10 mouse cellular contexts compared by ENCODE assay signal in the genomic region with DNA sequence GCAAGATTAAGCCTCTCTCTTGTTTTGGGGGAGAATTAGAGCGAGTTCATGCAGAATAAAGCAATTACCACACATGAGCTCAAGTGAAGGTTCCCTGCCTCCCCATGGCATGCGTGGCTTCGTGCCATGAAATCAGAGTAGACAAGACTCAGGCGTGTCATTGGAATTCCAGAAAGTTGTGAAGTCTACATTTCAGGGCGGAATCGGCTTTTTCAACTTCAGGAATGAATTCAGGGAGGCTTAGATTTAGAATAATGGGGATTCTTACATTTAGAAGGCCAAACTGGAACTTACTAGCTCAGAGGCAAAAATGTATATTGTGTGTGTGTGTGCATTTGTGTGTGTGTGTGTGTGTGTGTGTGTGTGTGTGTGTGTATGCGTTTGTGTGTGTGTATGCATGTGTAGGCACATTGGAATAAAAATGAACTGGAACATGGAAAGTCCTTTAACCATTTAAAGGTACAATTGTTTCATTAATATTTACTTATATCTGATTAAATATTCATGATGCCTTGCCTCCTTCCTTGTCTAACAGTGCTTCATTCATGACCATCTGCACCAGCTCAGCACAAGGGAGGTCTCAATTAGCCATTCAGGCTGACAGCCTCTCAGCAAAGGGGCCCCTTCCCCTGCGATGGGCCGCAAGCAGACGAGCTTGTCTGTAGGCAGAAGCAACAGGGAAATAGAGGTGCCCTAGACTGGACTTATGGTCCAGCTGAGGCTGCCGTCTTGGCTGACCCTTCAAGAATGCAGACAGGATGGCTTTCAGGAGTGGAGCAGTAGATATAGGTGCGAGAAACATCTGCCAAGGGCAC. TPM values are rescaled to one million over a fixed set of nuclear protein-coding genes. Genes with fewer than 3 reads are reported as not detected.
DNase-seq lines count a peak whose midpoint lies in the region; ATAC-seq lines count a peak whose summit lies in the region.
"Had no signal": no experiment of that assay in that cellular context is flagged by ENCODE, and none has a peak within 500 bp of the region (broad histone marks: within the 10 kb centered on the region; RNA-seq: fewer than 3 reads in every experiment).

No protein-coding gene starts in this region.

- H3K36me3 ChIP-seq in heart, embryonic 11.5 days (ENCODE audit: control insufficient read depth, insufficient read depth, low read length) = no peaks in the 10 kb centered on the region
- H3K36me3 ChIP-seq in forebrain, embryonic 10.5 days (replicated peaks) = no peaks in the 10 kb centered on the region
- no peaks in the 10 kb centered on the region for H3K36me3 ChIP-seq in midbrain, embryonic 10.5 days
- H3K36me3 ChIP-seq in liver, embryonic 11.5 days (ENCODE audit: control insufficient read depth, insufficient read depth, low read length) = no peaks in the 10 kb centered on the region

- no peak overlapping the region for H3K4me3 ChIP-seq in heart, embryonic 11.5 days (ENCODE audit: low read depth, low read length)
- no peak overlapping the region for H3K4me3 ChIP-seq in forebrain, embryonic 10.5 days
- H3K4me3 ChIP-seq in midbrain, embryonic 10.5 days = peak overlapping the region; percentile 29; the same call in 1 of the 2 replicates
- H3K4me3 ChIP-seq in liver, embryonic 11.5 days (ENCODE audit: low read depth, low read length) = no peak overlapping the region
- H3K4me3 ChIP-seq: heart, adult 2 months had no signal

- no peak overlapping the region for H3K4me2 ChIP-seq in heart, embryonic 11.5 days
- H3K4me2 ChIP-seq in liver, embryonic 11.5 days = no peak overlapping the region

- H3K27ac ChIP-seq in heart, embryonic 11.5 days (ENCODE audit: low read depth, low read length) = no peak overlapping the region
- peak overlapping the region; percentile 81 for H3K27ac ChIP-seq in forebrain, embryonic 10.5 days
- H3K27ac ChIP-seq in midbrain, embryonic 10.5 days (replicated peaks) = peak overlapping the region; percentile 82
- H3K27ac ChIP-seq in liver, embryonic 11.5 days (ENCODE audit: low read depth, low read length) = no peak overlapping the region
- H3K27ac ChIP-seq: heart, adult 2 months had no signal

- H3K4me1 ChIP-seq in heart, embryonic 11.5 days (ENCODE audit: control insufficient read depth, insufficient read depth, low read length) = peaks cover 16% of the 10 kb centered on the region
- H3K4me1 ChIP-seq in forebrain, embryonic 10.5 days = peaks cover 43% of the 10 kb centered on the region
- peaks cover 46% of the 10 kb centered on the region for H3K4me1 ChIP-seq in midbrain, embryonic 10.5 days
- H3K4me1 ChIP-seq in liver, embryonic 11.5 days (replicated peaks; ENCODE audit: control insufficient read depth, insufficient read depth, low read length) = no peaks in the 10 kb centered on the region

- ATAC-seq in heart, embryonic 11.5 days (replicated peaks; ENCODE audit: insufficient number of reproducible peaks, low FRiP score, low TSS enrichment) = no peak
- ATAC-seq in liver, embryonic 11.5 days (replicated peaks; ENCODE audit: low FRiP score) = no peak

- 58% methylated on average over 12 of the region's 12 CpGs for WGBS in heart, embryonic 11.5 days (ENCODE audit: insufficient replicate concordance)
- WGBS in forebrain, embryonic 10.5 days = 62% methylated on average over 12 of the region's 12 CpGs
- WGBS in midbrain, embryonic 10.5 days = 56% methylated on average over 12 of the region's 12 CpGs
- WGBS in liver, embryonic 11.5 days = 76% methylated on average over 12 of the region's 12 CpGs

- no peaks in the 10 kb centered on the region for H3K9me3 ChIP-seq in heart, embryonic 11.5 days (replicated peaks; ENCODE audit: control insufficient read depth, low read length)
- H3K9me3 ChIP-seq in forebrain, embryonic 10.5 days = no peaks in the 10 kb centered on the region
- H3K9me3 ChIP-seq in midbrain, embryonic 10.5 days (replicated peaks) = no peaks in the 10 kb centered on the region
- no peaks in the 10 kb centered on the region for H3K9me3 ChIP-seq in liver, embryonic 11.5 days (ENCODE audit: control insufficient read depth, low read length)

- H3K9ac ChIP-seq in heart, embryonic 11.5 days (ENCODE audit: low read depth, low read length) = no peak overlapping the region
- H3K9ac ChIP-seq in liver, embryonic 11.5 days (ENCODE audit: low read depth, low read length) = no peak overlapping the region

- DNase-seq in heart, adult 11 months = peak; percentile 76
- DNase-seq in Muller cell, postnatal 12 days (ENCODE audit: inconsistent ontology term) = peak; percentile 90
- DNase-seq in forebrain, embryonic 10.5 days (ENCODE audit: extremely low spot score, low spot score) = peak; percentile 29
- peak; percentile 69 for DNase-seq in midbrain, embryonic 10.5 days (ENCODE audit: low spot score)
- DNase-seq in layer of hippocampus, postnatal 36 days = no peak
- DNase-seq in liver, embryonic 11.5 days (ENCODE audit: low spot score) = no peak
- DNase-seq in right cerebral cortex, adult 18-20 months = no peak

- no peaks in the 10 kb centered on the region for H3K27me3 ChIP-seq in heart, embryonic 11.5 days (ENCODE audit: control insufficient read depth, insufficient read depth, low read length)
- H3K27me3 ChIP-seq in forebrain, embryonic 10.5 days (ENCODE audit: poor library complexity, severe bottlenecking) = no peaks in the 10 kb centered on the region
- H3K27me3 ChIP-seq in midbrain, embryonic 10.5 days (ENCODE audit: low read depth, poor library complexity, severe bottlenecking) = no peaks in the 10 kb centered on the region
- no peaks in the 10 kb centered on the region for H3K27me3 ChIP-seq in liver, embryonic 11.5 days (replicated peaks; ENCODE audit: control insufficient read depth, insufficient read depth, low read length)
- H3K27me3 ChIP-seq: CH12.LX had no signal

RNA-seq across cellular contexts. Expression of gene Pbx1, which starts 41.4 kb away (rescaled TPM):
- polyA plus RNA-seq in heart, embryonic 11.5 days (2014; fragmentation: Nextera tagmentation; extraction: Ambion mirVana) = 25.0 and 33.5 TPM in 2 replicates
- 38.2 and 38.8 TPM in 2 replicates for polyA plus RNA-seq in forebrain, embryonic 10.5 days (2016; fragmentation: Nextera tagmentation; extraction: Ambion mirVana)
- 34.9 and 42.3 TPM in 2 replicates for polyA plus RNA-seq in midbrain, embryonic 10.5 days (2016; fragmentation: Nextera tagmentation; extraction: Ambion mirVana)
- total RNA-seq in layer of hippocampus, postnatal 36 days (2021) = 100 to 1,000 TPM; 117 to 118 TPM
- 14.6 and 17.0 TPM in 2 replicates for polyA plus RNA-seq in liver, embryonic 11.5 days (2014; fragmentation: Nextera tagmentation; extraction: Ambion mirVana)
- total RNA-seq: CH12.LX had no signal

Comparison
In these comparisons a context has a peak if more than half of its experiments do, and no peak if none do; other contexts are left out.
1. DNase-seq: peak in heart, adult 11 months (single experiment), Muller cell, postnatal 12 days (single experiment), forebrain, embryonic 10.5 days (single experiment) and midbrain, embryonic 10.5 days (single experiment); none in layer of hippocampus, postnatal 36 days (0 of 2), liver, embryonic 11.5 days (single experiment) and right cerebral cortex, adult 18-20 months (single experiment).
2. H3K27ac ChIP-seq: peak in forebrain, embryonic 10.5 days (single experiment) and midbrain, embryonic 10.5 days (single experiment); none in heart, embryonic 11.5 days (single experiment) and liver, embryonic 11.5 days (single experiment).